Mouse (Mus musculus) forebrain, embryonic 11.5 days (tissue): ENCODE data around the gene Nfasc. TPM values are rescaled to one million over a fixed set of nuclear protein-coding genes. Genes with fewer than 3 reads are reported as not detected.
A peak's percentile ranks its signal among the peaks of the same experiment; 100 is the strongest.

Experiments
- ATAC-seq: fragments of 200-750 bp; cut with Nextera tagmentation; replicated peaks from 2 replicates; pipeline ENCODE4 v1.8.0; 2017; ENCODE audit warnings: moderate TSS enrichment; ENCODE audit not compliant: low FRiP score
- DNase-seq: peaks from one replicate; pipeline ENCODE4 v3.0.0-alpha.2; 2017; ENCODE audit warnings: low spot score
- H3K27ac ChIP-seq: fragments of 300-500 bp; sonication (generic); 2 replicates; pipeline ENCODE4 v1.5.1; 2014; ENCODE audit warnings: low read depth, low read length
- H3K27me3 ChIP-seq: fragments of 300-500 bp; sonication (generic); 2 replicates; pipeline ENCODE4 v1.6.1; 2014; ENCODE audit warnings: mild to moderate bottlenecking, low read length, mixed read lengths; ENCODE audit not compliant: control insufficient read depth, insufficient read depth
- H3K36me3 ChIP-seq: fragments of 300-500 bp; sonication (generic); 2 replicates; pipeline ENCODE4 v1.6.1; 2014; ENCODE audit warnings: mild to moderate bottlenecking, low read length, moderate library complexity, mixed read lengths; ENCODE audit not compliant: control insufficient read depth, insufficient read depth
- H3K4me1 ChIP-seq: fragments of 300-500 bp; sonication (generic); replicated peaks from 2 replicates; pipeline ENCODE4 v1.6.1; 2014; ENCODE audit warnings: low read length, mixed read lengths; ENCODE audit not compliant: control insufficient read depth, insufficient read depth
- H3K4me2 ChIP-seq: fragments of 300-500 bp; sonication (generic); 2 replicates; pipeline ENCODE4 v1.6.1; 2014; ENCODE audit warnings: low read depth, mild to moderate bottlenecking, low read length, moderate library complexity, mixed read lengths; ENCODE audit not compliant: severe bottlenecking
- H3K4me3 ChIP-seq: fragments of 300-500 bp; sonication (generic); 2 replicates; pipeline ENCODE4 v1.5.1; 2014; ENCODE audit warnings: low read depth, low read length
- H3K9ac ChIP-seq: fragments of 300-500 bp; sonication (generic); 2 replicates; pipeline ENCODE4 v1.6.1; 2014; ENCODE audit warnings: low read length
- H3K9me3 ChIP-seq: fragments of 300-500 bp; sonication (generic); 2 replicates; pipeline ENCODE4 v1.6.1; 2016; ENCODE audit warnings: low read length, mixed read lengths; ENCODE audit not compliant: control insufficient read depth
- WGBS: fragments of 180-500 bp; shearing (Covaris S2); extraction: QIAGEN DNeasy Blood & Tissue Kit; methylation state at CpG from one replicate; pipeline ENCODE4 v1.1.7; 2014; 5-methylcytosine and 5-hydroxymethylcytosine counted together
- polyA plus RNA-seq: library from polyadenylated mRNA; unstranded; fragments of >200 nt; fragmentation: Nextera tagmentation; extraction: Ambion mirVana; gene quantifications from 2 replicates; pipeline ENCODE4 v1.2.1, GENCODE M21; 2014

Gene Nfasc
- polyA plus RNA-seq, 1 experiment from 2014 or later, result 19.9 TPM

- Histone ChIP-seq H3K36me3 (no peaks in the 10 kb centered on the region), H3K4me1 (peaks cover 34% of the 10 kb centered on the region), H3K27me3 (no peaks in the 10 kb centered on the region), H3K9ac (peak overlapping the region; percentile 39; the same call in 1 of the 2 replicates), H3K4me2 (peak overlapping the region; percentile 24), H3K9me3 (no peaks in the 10 kb centered on the region), H3K4me3 (no peak overlapping the region), H3K27ac (peak overlapping the region; percentile 78)
- DNase-seq, result peak; percentile 74
- ATAC-seq, result peak; percentile 82
- WGBS, result 18% methylated on average over 14 of the region's 14 CpGs
These were observed 159.5 kb downstream of the Nfasc start for GRCm38 (mm10) chr1:132581845-132582839.

DNA sequence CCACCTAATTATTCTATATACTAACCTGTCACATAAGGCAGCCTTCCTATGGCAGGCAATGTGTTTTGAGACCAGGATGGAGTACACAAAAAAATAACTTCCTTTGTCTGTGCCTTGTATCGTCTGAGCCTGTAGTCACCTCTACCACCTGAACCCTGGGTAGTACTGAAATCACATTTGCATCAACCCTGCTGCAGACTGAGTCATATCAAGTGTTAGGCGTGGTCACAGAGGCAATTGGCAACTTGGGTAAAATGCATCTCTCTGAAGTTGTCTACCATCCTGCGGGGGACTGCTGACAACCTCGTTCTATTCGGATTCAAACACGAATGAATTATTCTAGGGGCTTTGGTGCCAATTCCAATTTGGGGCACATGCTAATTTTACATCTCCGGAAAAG lies 161.5 kb downstream of the Nfasc start:
- H3K4me3 ChIP-seq, result no peak overlapping the region
- no peak overlapping the region for H3K9ac ChIP-seq
- no peak overlapping the region for H3K4me2 ChIP-seq
- H3K9me3 ChIP-seq, result no peaks in the 10 kb centered on the region
- peaks cover 26% of the 10 kb centered on the region for H3K4me1 ChIP-seq
- H3K36me3 ChIP-seq, result no peaks in the 10 kb centered on the region
- H3K27ac ChIP-seq, result no peak overlapping the region
- no peak for DNase-seq
- H3K27me3 ChIP-seq, result no peaks in the 10 kb centered on the region
- ATAC-seq, result no peak
- 97% methylated on average over 7 of the region's 7 CpGs for WGBS

- H3K36me3 ChIP-seq, result no peaks in the 10 kb centered on the region
- no peak overlapping the region for H3K9ac ChIP-seq
- no peak overlapping the region for H3K4me2 ChIP-seq
- DNase-seq (no peak), ATAC-seq (no peak)
- H3K27ac ChIP-seq, result no peak overlapping the region
- no peak overlapping the region for H3K4me3 ChIP-seq
- H3K9me3 ChIP-seq, result no peaks in the 10 kb centered on the region
- H3K4me1 ChIP-seq, result peaks cover 6% of the 10 kb centered on the region; the same call in 1 of the 2 replicates
- WGBS, result 96% methylated on average over 8 of the region's 8 CpGs
- H3K27me3 ChIP-seq, result no peaks in the 10 kb centered on the region
These were observed 164.8 kb downstream of the Nfasc start for GRCm38 (mm10) chr1:132576845-132577244.

DNA sequence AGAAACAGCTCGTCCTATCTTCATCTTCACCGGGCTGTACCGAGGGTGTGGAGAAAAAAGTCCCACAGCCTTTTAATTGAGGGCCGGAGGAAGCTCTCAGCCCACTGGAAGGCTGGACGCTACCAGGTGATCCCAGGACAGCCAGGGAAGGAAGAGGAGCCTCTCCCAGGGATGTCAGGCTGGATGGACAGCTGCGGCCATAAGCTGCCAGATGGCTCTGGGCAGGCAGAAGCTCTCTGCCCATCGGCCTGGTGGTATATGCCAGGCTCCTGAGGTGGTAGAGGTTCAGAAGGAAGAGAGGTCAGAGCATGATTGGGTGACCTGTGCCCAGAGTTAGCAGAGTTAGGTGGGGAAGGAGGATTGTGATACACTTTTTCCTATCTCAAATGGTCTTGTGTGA lies 168.7 kb downstream of the Nfasc start:
- 95% methylated on average over 7 of the region's 7 CpGs for WGBS
- Histone ChIP-seq H3K4me2 (no peak overlapping the region), H3K9me3 (no peaks in the 10 kb centered on the region), H3K9ac (no peak overlapping the region), H3K27ac (no peak overlapping the region), H3K27me3 (no peaks in the 10 kb centered on the region), H3K4me1 (no peaks in the 10 kb centered on the region), H3K4me3 (no peak overlapping the region), H3K36me3 (no peaks in the 10 kb centered on the region)
- no peak for DNase-seq
- no peak for ATAC-seq

- Histone ChIP-seq H3K36me3 (no peaks in the 10 kb centered on the region), H3K9me3 (no peaks in the 10 kb centered on the region), H3K27ac (no peak overlapping the region), H3K4me2 (no peak overlapping the region), H3K4me3 (no peak overlapping the region), H3K9ac (no peak overlapping the region), H3K27me3 (no peaks in the 10 kb centered on the region), H3K4me1 (no peaks in the 10 kb centered on the region)
- DNase-seq (no peak), ATAC-seq (no peak)
- WGBS, result 95% methylated on average over 1 of the region's 1 CpGs
These were observed 170.0 kb downstream of the Nfasc start for GRCm38 (mm10) chr1:132571613-132572012.

DNA sequence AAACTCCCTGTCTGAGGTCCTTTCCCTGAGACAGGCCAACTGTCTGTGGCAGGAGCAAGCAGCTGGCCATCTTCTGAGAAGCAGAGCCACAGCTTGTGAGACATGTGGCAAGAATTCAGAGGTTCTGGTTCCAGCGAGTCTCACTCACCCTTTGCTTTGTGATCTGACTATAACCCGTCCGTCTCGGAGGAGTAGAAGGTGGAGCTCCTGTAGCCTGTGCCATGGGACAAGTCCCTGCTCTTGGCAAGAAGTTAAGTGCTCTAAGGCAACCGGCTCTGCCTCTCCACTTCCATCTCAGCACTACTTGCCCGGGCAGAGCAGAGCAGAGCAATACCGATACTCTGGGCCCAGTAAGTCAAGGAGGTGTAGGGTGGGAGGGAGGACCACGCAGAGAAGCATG lies 170.7 kb downstream of the Nfasc start:
- Histone ChIP-seq H3K4me3 (no peak overlapping the region), H3K27me3 (no peaks in the 10 kb centered on the region), H3K4me2 (no peak overlapping the region), H3K4me1 (no peaks in the 10 kb centered on the region), H3K27ac (no peak overlapping the region), H3K36me3 (no peaks in the 10 kb centered on the region), H3K9me3 (no peaks in the 10 kb centered on the region), H3K9ac (no peak overlapping the region)
- WGBS, result 96% methylated on average over 8 of the region's 8 CpGs
- no peak for DNase-seq
- ATAC-seq, result no peak

DNA sequence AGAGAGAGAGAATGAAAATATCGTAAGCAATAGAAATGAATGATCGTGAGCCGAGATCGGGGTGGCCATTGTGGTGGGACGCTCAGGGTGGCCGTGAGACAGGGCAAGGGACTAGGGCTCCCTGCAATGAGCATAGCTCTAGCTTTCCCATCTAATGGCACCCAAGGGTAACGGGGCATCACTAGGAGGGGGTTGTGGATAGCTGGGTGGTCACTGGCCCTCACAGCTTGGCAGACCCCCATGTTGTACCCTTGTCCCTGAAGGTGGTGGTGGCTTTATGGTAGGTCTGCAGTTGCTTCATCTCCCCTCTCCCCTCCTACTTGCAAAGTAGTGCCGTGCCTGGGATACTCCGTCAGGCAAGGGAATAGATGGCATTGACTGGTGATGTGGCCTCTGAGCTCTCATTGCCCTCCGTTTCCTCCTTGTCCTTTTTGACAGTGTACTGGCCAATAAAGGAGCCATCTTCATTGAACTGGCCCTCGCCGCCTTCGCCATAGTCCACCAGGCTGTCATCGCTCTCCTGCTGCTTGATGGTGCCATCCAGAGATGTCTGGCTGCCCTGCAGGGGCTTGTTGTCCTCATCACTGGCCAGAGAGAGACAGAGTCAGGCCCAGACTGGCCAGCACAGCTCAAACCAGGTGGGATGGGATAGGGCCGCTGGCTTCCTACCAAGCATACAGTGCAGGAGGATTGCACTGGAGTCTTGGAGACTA lies 171.4 kb downstream of the Nfasc start:
- Histone ChIP-seq H3K27ac (no peak overlapping the region), H3K36me3 (no peaks in the 10 kb centered on the region), H3K4me2 (no peak overlapping the region), H3K9ac (no peak overlapping the region), H3K9me3 (no peaks in the 10 kb centered on the region), H3K4me3 (no peak overlapping the region), H3K4me1 (no peaks in the 10 kb centered on the region), H3K27me3 (no peaks in the 10 kb centered on the region)
- 95% methylated on average over 15 of the region's 15 CpGs for WGBS
- DNase-seq (no peak), ATAC-seq (no peak)

DNA sequence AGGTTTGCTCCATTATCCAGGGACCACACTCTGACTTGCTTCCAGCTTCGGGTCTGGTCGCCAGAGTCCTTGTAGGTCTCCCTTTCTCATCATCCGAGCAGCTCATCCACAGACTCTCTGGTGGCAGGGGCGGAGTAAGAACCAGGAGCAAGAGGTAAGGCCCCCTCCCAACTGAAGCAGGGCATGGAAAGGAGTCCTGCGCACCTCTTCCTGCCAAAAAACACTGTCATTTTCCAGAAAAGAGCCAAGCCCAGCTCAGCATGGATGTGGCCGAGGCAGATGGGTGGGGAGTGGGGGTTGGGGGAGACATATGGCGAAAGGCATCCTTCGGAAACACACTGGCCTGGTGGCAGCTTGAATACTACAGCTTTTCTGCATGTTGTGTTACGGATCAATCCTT lies 172.1 kb downstream of the Nfasc start:
- DNase-seq (no peak), ATAC-seq (no peak)
- no peak overlapping the region for H3K4me2 ChIP-seq
- H3K9ac ChIP-seq, result no peak overlapping the region
- no peak overlapping the region for H3K4me3 ChIP-seq
- H3K36me3 ChIP-seq, result no peaks in the 10 kb centered on the region
- H3K4me1 ChIP-seq, result no peaks in the 10 kb centered on the region
- H3K9me3 ChIP-seq, result no peaks in the 10 kb centered on the region
- WGBS, result 84% methylated on average over 9 of the region's 9 CpGs
- no peak overlapping the region for H3K27ac ChIP-seq
- H3K27me3 ChIP-seq, result no peaks in the 10 kb centered on the region
